Mouse (Mus musculus) cerebellum, adult 11 months (tissue): ENCODE data around the gene Smap2.

Experiments used
- DNase-seq: peaks from one replicate; pipeline ENCODE4 v3.0.0; 2022

The Smap2 gene

DNA sequence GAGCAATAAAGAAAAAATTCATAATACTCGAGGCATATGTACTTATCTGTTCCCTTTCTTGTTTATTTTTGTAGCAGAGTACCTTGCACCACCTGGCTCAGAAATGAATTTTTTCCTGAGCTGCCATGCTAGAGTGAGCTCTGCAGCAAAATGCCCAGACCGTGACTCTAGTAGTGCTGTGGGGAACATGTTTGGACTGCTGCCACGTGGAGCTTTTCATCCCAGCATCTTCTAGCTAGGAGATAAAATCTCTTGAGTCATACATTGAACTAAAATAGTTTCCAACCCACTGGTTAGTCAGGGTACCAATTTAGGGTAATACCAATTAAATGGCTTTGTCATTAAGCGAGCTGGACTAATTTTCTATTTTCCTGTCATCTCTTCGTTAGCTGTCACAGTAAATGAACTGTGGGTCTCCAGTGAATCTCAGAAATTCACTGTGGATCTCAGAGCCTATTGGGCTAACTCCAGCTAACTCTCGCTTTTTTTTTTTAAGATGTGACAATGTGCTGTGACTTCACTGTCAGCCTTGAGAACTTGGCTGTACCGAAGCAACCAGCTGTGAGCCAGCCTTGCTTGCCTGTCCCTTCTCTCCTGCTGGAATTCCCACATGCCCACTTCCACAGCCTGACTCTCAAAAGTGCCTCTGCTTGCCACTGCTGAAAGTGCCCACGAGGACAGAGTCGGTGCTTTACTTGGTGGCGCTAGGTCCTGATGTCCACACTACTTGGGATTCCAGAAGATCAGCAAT is 3.2 kb upstream of the Smap2 start:
- DNase-seq = no peak

DNA sequence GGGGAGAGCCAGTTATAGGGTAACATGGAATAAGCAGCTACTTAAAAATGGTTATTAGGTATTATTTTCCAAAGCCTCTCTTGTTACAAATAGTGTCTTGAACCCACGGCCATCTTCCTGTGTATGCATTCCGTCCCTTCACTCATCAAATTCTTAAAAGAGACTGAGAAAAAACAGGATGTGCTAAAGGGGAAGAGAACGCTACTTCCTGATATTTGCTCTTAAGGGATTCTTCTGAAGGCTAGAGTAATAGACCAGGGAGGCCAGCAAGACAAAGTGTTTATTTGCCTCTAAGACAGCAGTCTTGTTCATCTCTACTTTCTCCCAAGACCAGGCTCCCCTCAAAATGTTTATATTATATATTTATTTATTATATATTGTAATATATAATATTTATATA is 1.2 kb upstream of the Smap2 start:
- DNase-seq = no peak

DNA sequence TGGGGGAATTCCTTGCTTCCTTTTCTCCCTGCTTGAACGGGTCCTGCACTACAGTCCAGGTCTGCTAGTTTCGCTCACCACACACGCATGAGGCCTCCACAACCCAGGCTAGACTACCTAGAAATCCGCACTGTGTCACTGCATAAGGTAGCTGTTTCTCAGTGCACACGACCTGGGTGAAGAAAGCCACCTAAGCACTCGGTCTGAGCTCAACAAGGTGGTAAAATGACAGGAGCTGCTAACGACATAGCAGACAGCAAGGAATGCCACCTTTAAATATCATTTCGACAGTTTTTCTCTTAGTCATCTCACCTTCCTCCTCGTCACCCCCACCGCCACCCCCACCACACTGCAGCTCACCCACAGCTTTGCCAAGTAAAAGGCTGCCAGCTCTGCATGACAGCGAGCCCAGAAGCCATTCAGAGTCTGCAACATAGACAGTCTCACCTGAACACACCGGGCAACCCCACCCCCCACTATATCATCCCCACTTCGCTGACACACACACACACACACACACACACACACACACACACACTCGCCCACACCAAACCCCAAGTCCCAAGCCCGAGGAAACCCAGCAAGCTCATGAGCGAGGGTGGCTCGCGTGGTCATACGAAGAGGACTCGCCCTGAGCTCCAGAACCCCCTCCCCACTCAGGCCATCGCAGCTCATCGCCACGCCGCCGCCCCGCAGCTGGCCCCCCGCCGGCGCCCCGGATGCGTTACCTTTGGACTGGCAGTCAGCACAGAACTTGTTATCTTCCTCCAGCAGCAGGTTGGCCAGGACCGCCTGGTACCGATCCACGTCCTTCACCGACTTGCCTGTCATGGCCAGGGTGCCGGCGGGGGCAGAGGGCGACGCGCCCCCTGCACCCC is 787 bp downstream of the Smap2 start:
- peak; percentile 54 for DNase-seq

DNA sequence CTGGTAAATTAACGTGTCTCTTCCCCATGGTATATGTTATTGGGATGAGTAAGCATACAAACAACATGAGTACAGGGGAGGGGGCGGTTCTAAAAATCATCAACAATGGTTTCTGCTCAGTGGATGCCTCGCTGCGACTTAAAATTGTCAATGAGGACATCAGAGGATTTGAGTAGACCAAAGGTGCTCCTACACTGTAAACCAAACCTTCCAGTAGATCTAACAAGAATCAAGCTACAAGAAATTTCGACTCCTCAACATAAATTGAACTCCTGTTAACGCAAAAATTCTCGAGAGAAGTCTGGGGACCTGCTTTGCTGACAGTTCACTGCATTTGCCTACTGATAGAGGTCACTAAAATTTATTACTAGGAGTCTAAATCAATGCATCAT is 1.8 kb downstream of the Smap2 start:
- no peak for DNase-seq

- DNase-seq = no peak
These were observed 2.3 kb downstream of the Smap2 start for GRCm38 (mm10) chr4:121014594-121015267.

- no peak for DNase-seq
These were observed 6.1 kb downstream of the Smap2 start for GRCm38 (mm10) chr4:121010770-121011549.

DNA sequence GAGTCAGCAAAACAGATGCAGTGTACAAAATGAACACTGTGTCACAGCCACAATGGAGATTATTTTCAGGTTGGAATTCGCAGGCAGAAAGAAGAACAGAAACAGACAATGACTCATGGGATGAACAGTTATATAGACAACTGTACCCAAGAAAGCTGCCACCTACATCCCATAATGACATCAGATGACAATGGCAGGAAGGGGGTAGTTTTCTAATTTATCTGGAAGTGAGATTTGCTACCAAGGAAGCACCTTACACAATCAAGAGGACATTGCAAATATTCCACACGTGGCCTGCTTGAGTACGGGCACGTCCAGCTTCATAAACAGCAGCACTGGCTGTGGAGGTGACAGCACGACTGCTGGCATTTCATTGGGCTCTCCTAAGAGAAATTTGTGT is 7.9 kb downstream of the Smap2 start:
- no peak for DNase-seq

- no peak for DNase-seq
These were observed 8.8 kb downstream of the Smap2 start for GRCm38 (mm10) chr4:121008071-121008745.

DNA sequence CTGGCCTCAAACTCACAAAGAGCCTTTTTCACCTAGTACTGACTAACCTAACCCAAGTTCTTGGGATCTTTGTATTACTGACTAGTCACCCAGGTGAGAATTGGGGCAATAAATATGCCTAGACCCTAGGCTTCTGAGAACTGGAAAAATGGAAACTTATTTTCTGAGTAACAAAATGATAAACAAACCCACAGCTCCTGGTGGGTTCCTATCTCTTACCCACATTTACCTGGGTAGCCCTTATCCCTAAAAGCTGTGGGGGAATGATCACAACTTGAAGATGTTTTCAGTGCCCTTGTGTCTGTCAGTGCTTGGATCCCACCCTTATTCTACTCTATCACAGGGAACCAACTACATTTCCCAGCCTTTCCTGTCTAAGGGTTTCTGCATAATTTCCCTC is 10.0 kb downstream of the Smap2 start:
- no peak for DNase-seq

DNA sequence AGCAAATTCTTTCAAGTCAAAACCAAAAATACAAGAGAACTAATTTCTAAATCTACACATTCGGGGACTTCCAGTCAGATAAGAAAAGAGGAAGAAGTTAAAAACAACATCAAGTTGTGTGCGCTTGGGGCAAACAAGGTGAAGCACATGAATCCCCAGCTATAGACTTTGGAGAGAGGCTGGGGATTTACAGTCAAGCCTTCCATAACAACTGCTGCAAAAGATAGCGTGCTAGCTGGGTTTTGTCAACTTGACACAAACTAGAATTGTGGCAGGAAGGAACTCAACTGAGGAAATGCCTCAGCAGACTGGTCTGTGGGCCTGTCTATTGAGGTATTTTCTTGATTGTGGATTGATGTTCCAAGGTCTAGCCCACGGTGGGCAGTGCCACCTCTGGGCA is 12.4 kb downstream of the Smap2 start:
- DNase-seq = no peak

DNA sequence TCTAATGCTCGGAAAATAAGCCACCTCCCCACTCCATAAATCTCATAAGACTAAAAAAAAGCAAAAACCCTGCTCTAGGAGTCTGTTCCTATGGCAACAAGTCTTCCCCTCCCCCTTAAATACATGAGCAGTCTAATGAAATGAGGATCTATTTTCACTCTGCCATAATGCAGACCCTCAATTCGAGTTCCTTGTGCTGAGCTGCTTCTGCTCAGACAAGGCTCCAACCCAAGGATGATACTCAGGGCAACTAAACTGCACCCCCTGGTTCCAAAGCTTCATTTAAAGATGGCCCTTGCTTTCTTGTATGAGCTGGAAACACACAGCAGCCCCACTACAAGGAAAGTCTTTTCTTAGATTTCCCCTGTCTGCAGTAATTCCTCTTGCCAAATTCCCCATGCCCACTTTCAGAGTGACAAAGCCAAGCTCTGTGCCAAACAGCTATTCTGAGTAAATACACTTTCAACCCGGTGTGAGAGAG is 13.4 kb downstream of the Smap2 start:
- no peak for DNase-seq

- no peak for DNase-seq
These were observed 14.5 kb downstream of the Smap2 start for GRCm38 (mm10) chr4:121002400-121003171.

GRCm38 (mm10) chr4:121001659-121002058 is 15.4 kb downstream of the Smap2 start:
- no peak for DNase-seq

DNA sequence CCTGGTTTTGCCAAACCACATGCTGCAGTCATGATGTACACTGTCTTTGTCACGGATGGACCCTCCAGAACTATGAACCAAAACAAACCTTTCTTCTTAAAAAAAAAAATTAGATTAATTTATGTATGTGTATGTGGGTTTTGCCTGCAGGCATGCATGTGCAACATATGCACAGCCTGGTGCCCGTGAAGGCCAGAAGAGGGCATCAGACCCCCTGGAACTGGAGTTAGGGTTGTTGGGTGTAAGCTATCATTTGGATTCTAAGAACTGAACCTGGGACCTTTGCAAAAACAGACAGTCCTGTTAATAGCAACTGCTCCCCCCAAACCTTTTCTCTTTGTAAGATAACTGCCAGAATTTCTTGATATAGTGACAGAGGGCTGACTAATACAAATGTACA is 16.0 kb downstream of the Smap2 start:
- DNase-seq = no peak

DNA sequence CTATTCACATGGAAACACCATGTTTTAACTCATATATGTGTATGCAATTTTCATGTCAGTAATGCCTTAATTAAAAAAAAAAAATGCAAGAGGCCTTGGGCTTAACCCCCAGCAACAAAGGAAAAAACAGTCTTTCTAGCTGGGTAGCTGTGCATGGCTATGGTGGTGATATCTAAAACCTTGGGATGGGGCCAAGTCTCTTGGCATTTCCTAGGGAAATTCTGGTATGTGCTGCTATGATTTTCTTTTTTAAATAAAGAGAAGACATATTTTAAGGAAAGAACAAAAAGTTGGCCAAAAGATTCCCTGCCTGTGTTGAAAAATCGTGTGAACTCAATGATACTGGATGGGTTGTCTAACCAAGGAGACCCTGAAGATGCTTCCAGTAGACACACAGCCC is 21.1 kb downstream of the Smap2 start:
- DNase-seq = no peak

GRCm38 (mm10) chr4:120993025-120993424 is 24.0 kb downstream of the Smap2 start:
- DNase-seq = no peak

DNA sequence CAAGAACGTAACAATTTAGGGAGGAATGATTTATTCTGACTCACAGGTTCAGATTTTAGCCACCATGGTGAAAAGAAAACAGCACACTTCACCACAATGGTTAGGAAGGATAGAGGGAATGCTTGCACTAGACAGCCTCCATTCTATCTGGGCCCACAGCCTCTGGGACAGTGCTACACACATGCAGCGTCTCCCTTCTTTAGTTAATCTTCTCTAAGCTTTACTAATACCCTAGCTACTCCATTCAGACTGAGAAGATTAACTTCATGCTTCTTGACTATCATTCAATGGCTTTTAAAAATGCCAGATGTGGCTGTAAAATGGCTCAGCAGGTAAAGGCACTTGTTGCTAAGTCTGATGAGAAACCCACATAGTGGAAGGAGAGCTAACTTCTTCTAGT is 24.8 kb downstream of the Smap2 start:
- no peak for DNase-seq

DNA sequence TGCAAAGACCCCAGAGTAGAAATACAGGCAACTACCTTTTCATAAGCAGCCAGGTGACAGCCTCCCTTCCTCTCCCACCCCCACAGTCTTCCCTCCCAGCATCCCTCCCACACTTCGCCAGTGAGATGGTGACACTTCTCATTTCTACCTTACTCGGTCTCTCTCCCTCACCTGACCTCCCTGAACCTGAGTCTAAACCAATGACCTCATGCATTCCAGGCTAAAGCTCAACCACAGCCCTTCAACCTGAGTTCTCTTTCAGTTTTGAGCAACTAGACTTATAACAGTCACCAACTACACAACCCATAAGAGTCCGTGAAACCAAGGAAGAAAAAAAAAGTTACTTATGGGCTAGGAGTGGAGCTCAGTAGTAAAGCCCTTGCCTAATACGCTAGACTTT is 29.7 kb downstream of the Smap2 start:
- no peak for DNase-seq

GRCm38 (mm10) chr4:120986446-120986845 is 30.6 kb downstream of the Smap2 start:
- peak; percentile 40 for DNase-seq

- no peak for DNase-seq
These were observed 38.8 kb downstream of the Smap2 start for GRCm38 (mm10) chr4:120978221-120978620.

GRCm38 (mm10) chr4:120975428-120975734 is 41.7 kb downstream of the Smap2 start:
- DNase-seq = no peak
